Mouse (Mus musculus) brown adipose tissue, adult 24 weeks (tissue): ENCODE data around the gene Grb10. TPM values are rescaled to one million over a fixed set of nuclear protein-coding genes. Genes with fewer than 3 reads are reported as not detected.

Source experiments
- H3K27ac ChIP-seq: fragments of 200-500 bp; replicated peaks from 2 replicates; pipeline ENCODE4 v1.5.1; 2012; ENCODE audit warnings: low read depth, mild to moderate bottlenecking, low read length
- H3K4me1 ChIP-seq: fragments of 200-500 bp; 2 replicates; pipeline ENCODE4 v1.6.1; 2012; ENCODE audit warnings: low read length, mixed read lengths; ENCODE audit not compliant: control insufficient read depth, insufficient read depth, insufficient read length
- H3K4me3 ChIP-seq: fragments of 200-500 bp; 2 replicates; pipeline ENCODE4 v1.5.1; 2012; ENCODE audit warnings: low read depth, mild to moderate bottlenecking, low read length, moderate library complexity; ENCODE audit not compliant: insufficient read depth
- polyA plus RNA-seq: library from polyadenylated mRNA; stranded (reverse); fragments of >200 nt; gene quantifications from 2 replicates; pipeline ENCODE4 v1.2.4, GENCODE M21; 2012; ENCODE audit not compliant: missing spikeins, insufficient read depth, insufficient read length

Gene Grb10
- polyA plus RNA-seq, 1 experiment = 6.4 TPM

DNA sequence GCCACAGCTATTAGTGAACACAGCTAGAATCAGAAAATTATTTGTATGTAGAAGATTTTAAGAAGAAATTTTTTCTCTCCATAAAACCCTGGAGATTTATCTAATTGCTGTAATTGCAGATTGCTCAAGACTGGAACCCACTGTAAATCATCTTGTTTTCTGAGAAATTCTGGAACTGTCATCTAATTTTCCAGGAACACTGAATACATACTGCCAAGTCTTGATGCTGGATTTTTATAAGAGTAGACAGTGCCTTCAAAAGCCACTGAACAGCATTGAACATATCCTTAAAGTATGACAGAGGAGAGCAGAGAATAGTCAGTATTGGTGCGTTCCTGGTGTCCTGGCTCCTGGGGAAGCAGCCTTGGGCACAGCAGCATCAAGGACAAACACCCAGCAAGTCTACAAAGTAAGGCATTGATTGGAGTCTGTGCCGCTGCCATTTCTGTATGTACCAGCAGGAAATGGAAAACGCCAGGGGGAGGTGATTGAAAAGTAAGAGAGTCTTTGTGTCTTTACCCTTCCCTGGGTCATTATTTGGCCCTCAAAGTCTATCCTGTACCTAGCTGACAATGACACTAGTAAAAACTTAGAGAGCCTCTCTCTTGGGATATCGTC is 38.1 kb downstream of the Grb10 start:
- Histone ChIP-seq H3K4me1 (peaks cover 2% of the 10 kb centered on the region; the same call in 1 of the 2 replicates), H3K4me3 (no peak overlapping the region), H3K27ac (no peak overlapping the region)

GRCm38 (mm10) chr11:11998881-11999280 is 39.6 kb downstream of the Grb10 start:
- Histone ChIP-seq H3K4me1 (peaks cover 2% of the 10 kb centered on the region; the same call in 1 of the 2 replicates), H3K27ac (no peak overlapping the region), H3K4me3 (no peak overlapping the region)

DNA sequence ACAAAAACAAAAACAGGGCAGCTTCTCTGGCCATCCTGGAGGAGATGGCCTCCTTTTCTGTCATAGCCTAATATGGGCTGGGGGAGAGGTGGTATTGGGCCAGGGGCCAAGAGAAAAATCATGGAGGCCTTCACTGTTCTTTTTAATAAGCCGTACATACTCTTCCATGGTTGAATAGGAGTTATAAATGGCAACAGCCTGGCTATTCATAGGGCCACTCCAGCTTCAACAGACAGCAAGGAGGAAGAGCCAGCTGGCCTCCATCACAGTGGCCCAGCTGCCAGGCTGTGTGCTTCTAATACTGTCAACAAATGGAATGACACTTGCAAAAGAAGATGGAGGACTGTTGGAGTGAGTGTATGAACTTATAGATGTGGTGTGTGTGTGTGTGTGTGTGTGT is 41.4 kb downstream of the Grb10 start:
- peaks cover 2% of the 10 kb centered on the region; the same call in 1 of the 2 replicates for H3K4me1 ChIP-seq
- no peak overlapping the region for H3K27ac ChIP-seq

DNA sequence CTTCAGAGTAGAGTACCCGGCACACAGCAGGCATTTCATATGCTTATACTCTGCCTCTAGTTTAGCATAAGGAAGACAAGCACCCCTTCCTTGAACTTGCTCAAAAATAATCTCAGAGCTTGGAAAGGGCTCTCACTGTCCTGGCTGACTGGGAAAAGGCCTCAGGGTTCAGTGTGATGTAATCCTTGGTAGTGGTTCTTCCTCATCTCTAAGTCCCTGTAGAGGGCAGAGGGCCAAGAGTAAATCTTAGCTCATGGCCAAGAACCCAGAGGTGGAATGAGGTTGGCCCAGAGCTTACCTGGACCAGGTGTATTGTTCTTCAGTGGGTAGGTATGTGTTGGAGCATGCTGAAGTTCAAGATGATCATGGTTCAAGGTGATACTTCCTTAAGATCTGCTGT is 43.1 kb downstream of the Grb10 start:
- no peak overlapping the region for H3K4me3 ChIP-seq
- H3K27ac ChIP-seq = no peak overlapping the region
- H3K4me1 ChIP-seq = peaks cover under 1% of the 10 kb centered on the region; the same call in 1 of the 2 replicates

More for the DNA sequence above, 41.4 kb downstream of the Grb10 start:
- no peak overlapping the region for H3K4me3 ChIP-seq

DNA sequence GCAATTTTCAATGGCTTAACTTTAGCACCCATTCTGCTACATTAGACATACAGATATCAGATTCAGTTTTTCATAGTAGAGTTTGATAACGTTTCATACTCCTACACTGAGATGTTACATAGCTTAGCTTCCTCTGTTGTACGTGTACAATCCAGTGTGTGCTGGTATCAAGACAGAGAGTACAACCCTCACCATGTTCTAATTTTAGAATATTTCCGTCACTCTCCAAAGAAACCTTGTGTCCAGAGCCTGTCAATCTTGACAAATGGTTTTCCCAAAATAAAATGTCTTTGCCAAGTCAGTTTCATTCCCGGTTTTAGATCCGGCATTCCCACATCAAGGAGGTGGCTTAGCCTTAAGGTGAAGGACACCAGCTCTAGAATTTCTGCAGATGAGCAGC is 44.7 kb downstream of the Grb10 start:
- Histone ChIP-seq H3K27ac (no peak overlapping the region), H3K4me3 (no peak overlapping the region), H3K4me1 (no peaks in the 10 kb centered on the region)

DNA sequence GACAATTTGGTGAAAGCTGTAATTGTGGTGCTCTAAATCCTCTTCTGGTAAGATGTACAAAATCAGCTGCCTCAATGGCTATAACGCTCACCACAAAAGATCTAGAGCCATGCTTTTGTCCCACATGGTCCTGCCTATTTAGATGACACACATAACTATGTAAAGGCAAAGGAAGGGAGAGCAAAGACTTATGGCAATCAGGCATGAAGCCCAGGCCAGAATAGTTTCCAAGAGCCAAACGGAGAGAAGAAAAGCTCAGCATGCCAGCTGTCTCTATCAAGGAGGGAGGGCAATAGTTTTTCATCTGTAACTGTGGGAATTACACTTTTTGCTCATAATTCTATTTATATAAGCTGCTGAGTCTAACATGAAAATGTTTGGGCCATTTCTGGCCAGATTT is 45.3 kb downstream of the Grb10 start:
- no peak overlapping the region for H3K27ac ChIP-seq
- no peak overlapping the region for H3K4me3 ChIP-seq
- H3K4me1 ChIP-seq = no peaks in the 10 kb centered on the region

GRCm38 (mm10) chr11:11989850-11990249 is 48.6 kb downstream of the Grb10 start:
- Histone ChIP-seq H3K27ac (no peak overlapping the region), H3K4me3 (no peak overlapping the region)

DNA sequence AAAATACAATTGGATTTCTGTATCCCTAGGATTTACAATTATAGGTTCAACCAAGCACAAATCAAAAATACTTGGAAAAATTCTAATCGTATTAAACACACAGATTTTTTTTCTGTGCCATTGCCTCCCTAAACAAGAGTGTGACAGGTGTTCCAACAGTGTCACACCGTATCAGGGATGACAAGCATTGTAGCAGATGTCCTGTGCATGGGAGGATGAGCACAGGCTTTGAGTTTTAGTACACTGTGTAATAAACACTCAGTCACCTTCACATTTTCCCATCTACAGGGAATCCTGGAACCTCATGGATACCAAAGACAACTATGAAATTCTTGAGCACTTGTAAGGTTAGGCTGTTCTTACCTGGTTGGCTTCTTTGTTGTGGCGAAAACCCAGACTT is 51.2 kb downstream of the Grb10 start:
- Histone ChIP-seq H3K27ac (no peak overlapping the region), H3K4me1 (no peaks in the 10 kb centered on the region), H3K4me3 (no peak overlapping the region)

More at GRCm38 (mm10) chr11:11989850-11990249, 48.6 kb downstream of the Grb10 start:
- no peaks in the 10 kb centered on the region for H3K4me1 ChIP-seq

DNA sequence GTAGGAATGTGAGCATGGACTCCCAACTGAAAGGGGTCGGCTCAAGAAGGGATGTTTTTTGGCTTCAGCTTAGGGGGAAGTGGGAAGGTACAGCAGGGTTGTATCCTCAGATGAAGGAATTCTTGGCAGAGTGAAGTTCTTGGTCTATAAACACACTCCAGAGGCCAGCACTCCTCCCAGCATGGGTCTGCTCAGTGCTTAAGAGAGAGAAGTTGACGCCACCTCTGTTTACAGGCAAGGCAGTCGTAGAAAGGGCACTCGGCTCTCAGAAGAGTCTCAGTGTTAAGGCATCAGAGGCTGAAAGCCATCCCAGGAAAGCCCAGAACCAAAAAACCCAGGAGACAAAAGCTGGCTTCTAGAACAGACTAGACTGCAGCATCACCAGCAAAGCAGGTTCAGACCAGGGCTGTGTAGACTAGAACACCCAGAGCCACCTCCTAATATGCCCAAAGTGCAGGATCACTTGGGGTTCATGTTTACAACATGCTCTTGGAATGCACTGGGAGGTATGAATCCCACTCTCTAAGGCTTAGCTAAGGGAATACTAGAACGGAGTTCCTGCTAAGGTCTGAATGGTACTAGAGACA is 59.8 kb downstream of the Grb10 start:
- H3K27ac ChIP-seq = no peak overlapping the region

DNA sequence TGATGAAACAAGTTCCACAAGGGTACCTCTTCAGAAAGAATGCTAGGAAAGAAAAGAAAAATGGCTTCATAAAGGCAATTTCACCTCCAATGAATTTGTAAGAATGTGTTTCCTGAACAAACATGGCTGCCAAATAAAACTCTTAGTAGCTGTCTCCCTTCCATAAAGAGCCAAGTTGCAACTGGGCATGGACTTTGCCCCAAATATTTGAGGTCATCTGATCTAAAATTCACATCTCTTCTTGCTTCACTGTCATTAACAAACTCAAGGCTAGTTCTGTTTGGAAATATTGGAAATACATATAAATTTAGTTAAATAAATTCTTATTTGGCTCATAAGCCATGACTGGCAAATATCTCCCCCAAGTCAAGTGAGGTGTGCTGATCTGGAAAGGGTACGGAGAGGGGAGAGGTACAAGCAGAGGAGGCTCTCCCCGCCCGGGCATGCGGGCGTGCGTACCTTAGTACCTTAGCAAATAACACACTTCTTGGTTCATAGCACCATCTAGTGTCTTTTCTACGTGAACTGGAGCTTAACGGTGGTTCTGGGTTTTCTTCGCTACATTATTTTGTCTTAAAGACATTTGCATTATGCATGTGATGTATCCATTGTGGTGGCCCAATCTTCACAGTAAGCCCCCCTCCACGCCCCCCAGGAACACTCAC is 63.8 kb downstream of the Grb10 start:
- H3K27ac ChIP-seq = no peak overlapping the region

More for the DNA sequence above, 59.8 kb downstream of the Grb10 start:
- H3K4me1 ChIP-seq = no peaks in the 10 kb centered on the region
- no peak overlapping the region for H3K4me3 ChIP-seq

DNA sequence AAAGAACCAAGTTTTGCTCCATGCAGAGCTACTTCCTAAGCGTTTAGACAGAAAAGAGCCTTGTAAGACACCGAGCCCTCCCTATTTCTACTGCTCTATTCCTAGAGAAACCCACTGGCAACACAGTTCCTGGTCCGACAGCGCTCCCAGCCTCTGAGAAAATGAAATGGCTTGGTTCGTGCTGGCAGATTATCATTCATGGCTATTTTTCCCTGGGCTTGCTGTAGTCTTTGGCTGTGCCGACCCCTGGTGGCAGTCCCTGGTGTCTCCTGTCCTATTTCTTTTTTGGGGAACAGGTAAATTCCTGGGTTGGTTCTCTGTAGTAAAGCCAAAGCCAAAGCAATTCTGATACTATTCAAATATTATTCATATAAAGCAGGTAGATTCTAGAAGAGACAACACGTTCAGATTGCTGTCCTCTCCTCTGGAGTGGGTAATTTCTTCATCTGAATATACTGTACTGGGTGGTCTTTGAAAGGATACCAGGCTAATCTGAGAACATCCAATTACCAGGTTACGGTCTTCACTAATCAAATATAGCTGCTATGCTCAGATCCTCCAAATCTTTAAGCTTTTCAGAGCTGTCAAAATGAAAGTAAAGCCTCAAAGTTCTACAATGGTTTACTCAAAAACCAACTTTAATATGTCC is 65.0 kb downstream of the Grb10 start:
- H3K4me3 ChIP-seq = no peak overlapping the region
- no peaks in the 10 kb centered on the region for H3K4me1 ChIP-seq
- no peak overlapping the region for H3K27ac ChIP-seq

More for the DNA sequence above, 63.8 kb downstream of the Grb10 start:
- Histone ChIP-seq H3K4me3 (no peak overlapping the region), H3K4me1 (no peaks in the 10 kb centered on the region)

GRCm38 (mm10) chr11:11972401-11973110 is 65.9 kb downstream of the Grb10 start:
- no peak overlapping the region for H3K4me3 ChIP-seq
- no peaks in the 10 kb centered on the region for H3K4me1 ChIP-seq
- H3K27ac ChIP-seq = no peak overlapping the region

GRCm38 (mm10) chr11:11970246-11970645 is 68.2 kb downstream of the Grb10 start:
- H3K4me3 ChIP-seq = no peak overlapping the region
- peaks cover 5% of the 10 kb centered on the region; the same call in 1 of the 2 replicates for H3K4me1 ChIP-seq
- H3K27ac ChIP-seq = no peak overlapping the region

DNA sequence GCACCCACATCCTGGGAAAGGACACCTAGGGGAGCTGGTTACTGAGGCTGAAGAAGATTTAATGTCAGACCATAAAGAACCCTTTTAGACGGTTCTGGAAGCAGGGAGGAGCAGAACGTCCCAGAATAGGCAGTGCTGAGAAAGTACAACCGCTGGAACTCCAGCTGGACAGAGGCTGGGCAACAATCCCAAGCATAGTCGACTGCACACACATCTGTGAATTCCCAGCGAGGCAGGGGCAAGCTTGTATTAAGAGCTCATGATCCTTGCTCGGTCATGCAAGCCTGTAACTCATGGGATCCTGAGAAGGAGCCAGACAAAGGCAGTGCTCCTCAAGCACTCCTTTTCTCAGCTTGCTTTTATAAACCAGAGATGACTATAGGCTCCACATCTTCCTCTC is 69.7 kb downstream of the Grb10 start:
- peak overlapping the region; percentile 68 for H3K27ac ChIP-seq
- peaks cover 12% of the 10 kb centered on the region; the same call in 1 of the 2 replicates for H3K4me1 ChIP-seq
- no peak overlapping the region for H3K4me3 ChIP-seq

DNA sequence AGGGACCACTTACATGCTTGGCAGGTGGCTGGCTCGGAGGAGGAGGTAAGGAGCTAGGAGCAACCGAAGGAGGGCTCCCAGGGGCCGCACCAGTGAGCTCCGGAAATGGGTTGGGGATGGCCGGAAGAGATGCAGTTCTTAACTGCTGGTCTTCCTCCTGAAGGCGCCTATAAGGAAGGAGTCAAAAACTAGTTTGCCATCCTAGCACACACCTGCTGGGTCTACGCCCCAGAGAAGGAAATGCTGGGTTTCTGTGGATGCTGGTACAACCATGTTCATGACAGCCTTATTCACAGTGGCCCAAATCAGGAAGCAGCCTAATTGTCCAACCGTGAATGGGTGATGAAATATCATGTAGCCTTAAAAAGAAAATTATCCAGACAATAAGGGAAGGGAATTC is 71.0 kb downstream of the Grb10 start:
- no peak overlapping the region for H3K27ac ChIP-seq
- no peak overlapping the region for H3K4me3 ChIP-seq
- peaks cover 18% of the 10 kb centered on the region; the same call in 1 of the 2 replicates for H3K4me1 ChIP-seq
